Mouse (Mus musculus) heart, postnatal 14 days (tissue): ENCODE measurements at regions not wholly inside any gene's neighbourhood (a gene's known extent, or its start where the extent isn't known, plus 50 kb on each side); places are given as distances from the start of the nearest gene placed in this dataset.

ENCODE experiments used
- DNase-seq, 2 experiments: peaks; one replicate each; pipeline ENCODE4 v3.0.0; 2021 to 2022
- intact Hi-C: fragments of 180-260 bp; cut with DNase I; formaldehyde crosslinking; loops from one replicate; pipeline ENCODE4 v1.15.1; 2025

GRCm38 (mm10) chr10:9202922-9203321 lies 317.1 kb upstream of the Sash1 start:
- no peak for DNase-seq
- intact Hi-C loops, result no loop called here

DNA sequence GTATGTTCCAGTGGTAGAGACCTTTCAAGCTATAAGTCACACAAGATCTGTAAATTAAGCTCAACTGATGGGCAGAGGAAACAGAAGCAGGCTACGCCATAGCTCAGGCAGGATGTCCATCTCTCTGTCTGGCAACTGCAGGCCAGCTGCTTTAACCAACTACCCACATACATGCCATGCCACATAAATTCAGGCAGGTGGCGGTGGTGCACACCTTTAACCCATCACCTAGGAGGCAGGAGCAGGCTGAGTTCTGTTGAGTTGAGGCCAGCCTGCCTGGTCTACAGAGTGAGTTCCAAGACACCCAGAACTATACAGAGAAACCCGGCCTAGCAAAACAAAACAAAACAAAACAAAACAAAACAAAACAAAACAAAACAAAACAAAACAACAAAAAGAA lies 289.1 kb upstream of the Sash1 start:
- DNase-seq, result no peak
- intact Hi-C loops, result loop anchor here (5.0 kb wide), 1 partner anchor 502 kb away; the partner anchor contains the start of gene Samd5

- DNase-seq, result no peak
- intact Hi-C loops, result no loop called here
These were observed 287.6 kb upstream of the Sash1 start for GRCm38 (mm10) chr10:9173509-9173908.

DNA sequence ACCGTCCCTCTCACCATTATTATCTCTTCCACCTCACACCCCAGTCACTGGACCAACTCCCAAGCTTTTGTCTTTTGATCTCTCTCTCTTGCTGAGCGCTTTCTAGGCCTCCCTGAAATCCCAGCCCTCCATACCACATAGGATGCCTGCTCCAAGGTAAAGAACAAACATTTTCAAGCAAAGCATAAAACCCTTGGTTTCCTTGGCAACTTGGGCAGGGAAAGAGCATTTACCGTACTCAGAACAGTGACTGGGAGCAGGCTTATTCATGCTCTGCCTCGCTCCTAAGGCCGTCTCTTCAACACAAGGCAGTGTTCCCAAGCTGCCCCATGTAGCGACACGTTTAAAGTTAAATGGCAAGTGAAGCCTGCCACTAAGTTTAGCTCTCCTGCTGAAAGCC lies 282.9 kb upstream of the Sash1 start:
- intact Hi-C loops, result no loop called here
- no peak for DNase-seq

GRCm38 (mm10) chr10:9166017-9166416 lies 280.1 kb upstream of the Sash1 start:
- intact Hi-C loops, result no loop called here

DNA sequence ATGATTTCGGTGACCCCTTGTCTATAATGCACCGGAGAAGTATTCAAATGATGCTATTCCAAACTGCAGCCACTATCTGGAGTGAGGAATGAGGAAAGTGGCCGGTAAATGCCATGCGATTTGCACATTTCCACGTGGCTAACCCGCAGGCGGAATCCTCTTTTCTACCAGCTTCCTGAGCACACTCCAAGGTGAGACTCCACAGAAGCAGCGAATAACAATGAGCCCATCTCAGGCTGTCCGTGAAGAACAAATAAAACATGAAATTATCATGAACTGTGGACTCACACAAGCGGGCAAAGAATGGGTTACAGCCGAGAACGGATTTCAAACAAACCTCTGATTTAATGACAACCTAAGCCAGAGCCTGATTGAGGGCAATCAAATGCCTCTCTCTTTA lies 279.7 kb upstream of the Sash1 start:
- intact Hi-C loops, result no loop called here
- no peak for DNase-seq

More at GRCm38 (mm10) chr10:9166017-9166416, 280.1 kb upstream of the Sash1 start:
- no peak for DNase-seq

- intact Hi-C loops, result no loop called here
- no peak for DNase-seq
These were observed 278.5 kb upstream of the Sash1 start for GRCm38 (mm10) chr10:9164333-9164732.

DNA sequence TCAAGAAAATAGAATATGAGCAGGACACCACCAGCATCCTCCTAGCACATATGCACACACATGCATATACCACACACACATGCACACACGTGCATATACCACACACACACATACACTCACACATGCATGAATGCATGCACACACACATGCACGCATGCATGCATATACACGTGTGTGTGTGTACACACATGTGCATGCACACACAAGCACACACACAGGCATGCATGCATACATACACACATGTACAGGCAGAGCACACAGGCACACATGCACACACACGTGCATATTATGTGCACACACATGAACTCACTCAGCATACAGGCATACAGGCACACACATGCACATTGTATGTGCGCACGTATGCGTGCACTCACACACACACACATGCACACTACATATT lies 275.7 kb upstream of the Sash1 start:
- intact Hi-C loops, result no loop called here
- DNase-seq, result no peak

- no peak for DNase-seq
- intact Hi-C loops, result no loop called here
These were observed 271.7 kb upstream of the Sash1 start for GRCm38 (mm10) chr10:9157299-9158215.

DNA sequence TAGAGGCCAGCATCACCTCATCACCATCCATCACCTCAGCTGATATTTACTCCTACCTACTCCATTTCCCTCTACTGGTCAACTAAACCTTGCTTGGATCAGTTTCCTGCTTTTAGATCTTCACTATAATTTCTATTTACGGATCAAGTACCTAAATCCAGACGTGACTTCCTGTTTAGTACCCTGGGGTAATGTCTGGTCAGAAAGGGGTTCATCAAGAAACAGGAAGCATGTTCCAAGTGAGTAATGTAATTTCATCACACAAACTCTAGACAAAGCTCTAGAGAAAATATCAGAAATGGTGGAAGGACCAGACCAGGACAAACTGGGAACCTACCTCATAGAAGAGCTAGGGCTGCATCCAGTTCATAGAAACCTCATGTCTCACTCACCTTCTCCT lies 250.2 kb upstream of the Sash1 start:
- intact Hi-C loops, result no loop called here
- DNase-seq, result no peak

GRCm38 (mm10) chr10:9134293-9135021 lies 248.6 kb upstream of the Sash1 start:
- intact Hi-C loops, result no loop called here
- DNase-seq, result no peak

GRCm38 (mm10) chr10:9130061-9130460 lies 244.2 kb upstream of the Sash1 start:
- intact Hi-C loops, result no loop called here
- DNase-seq, result no peak

DNA sequence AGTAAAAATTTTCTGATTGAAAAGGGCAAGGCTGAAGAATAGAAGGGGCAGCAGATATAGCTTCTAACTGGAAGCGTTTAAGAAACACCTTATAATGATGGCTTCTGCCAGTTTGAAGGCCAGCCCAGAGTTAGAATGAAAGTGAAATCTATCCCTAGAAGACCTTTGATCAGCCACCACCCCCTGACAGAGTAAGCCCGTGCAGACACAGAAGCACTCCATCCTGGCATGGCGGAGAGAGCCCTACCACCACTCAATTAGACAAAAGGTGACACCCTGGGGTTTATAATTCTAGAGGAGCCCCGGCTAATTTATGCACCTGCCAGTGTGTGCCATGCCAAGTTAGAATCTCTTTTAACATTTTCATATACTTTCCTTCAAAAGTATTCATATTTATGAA lies 233.4 kb upstream of the Sash1 start:
- no peak for DNase-seq
- intact Hi-C loops, result no loop called here

DNA sequence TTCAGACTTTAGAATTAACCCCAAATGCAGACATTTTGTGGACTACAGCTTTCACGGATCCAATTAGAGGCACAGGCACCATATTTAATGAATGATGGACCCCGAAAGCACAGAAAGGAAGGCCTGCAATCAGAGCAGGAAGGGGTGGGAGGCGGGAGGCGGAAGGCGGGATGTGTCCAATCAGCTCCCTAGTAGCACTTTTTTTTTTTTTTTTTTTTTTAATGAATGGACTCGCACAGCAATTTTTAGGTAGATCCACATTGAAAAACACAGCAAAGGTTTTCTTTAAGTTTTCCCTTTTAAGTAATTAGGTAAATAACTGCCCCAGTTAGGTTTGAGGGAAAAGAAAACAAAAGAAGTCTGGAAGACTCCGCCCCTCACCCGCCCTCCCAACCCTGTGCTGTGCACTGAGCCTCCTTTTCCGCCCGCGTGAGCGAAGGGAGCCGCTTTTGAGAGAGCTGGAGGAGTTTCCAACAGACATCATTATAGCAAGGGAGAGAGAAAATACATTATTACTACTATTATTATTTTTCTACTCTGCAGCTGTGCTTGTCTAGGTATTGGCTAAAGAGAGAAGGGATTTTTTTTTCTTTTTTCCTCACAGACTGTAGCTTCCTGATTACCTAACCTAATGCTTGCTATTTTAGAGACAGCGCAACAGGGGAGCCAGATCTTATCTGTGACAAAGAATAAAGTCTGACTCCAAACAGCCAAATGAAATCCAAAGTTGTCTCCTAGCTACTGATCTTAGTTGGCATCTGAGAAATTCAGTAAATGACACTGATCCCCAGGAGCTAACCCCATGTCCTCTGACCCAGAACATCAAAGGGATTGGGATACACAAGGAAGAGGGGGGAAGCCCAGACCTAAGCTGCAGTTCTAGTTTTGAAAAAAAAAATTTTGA lies 232.0 kb upstream of the Sash1 start:
- intact Hi-C loops, result no loop called here
- peak in 1 of 2 experiments; percentile 10 for DNase-seq

DNA sequence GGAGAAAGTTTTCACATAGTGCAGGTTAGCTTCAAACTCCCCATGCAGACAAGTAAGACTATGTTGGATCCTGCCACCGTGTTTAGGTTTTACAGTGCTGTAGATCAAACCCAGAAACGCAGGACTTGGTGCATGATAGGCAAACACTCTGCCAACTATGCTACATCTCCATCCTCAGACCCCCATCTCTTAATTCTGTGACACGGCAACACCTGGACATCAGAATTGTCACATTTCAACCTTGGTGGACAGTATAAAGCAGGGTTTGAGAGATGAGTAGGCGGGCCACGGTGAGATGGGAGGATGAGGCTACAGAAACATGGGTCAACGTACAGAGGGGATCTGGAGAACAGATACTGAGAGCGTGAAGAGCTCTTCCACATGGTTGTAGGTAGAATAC lies 231.3 kb upstream of the Sash1 start:
- intact Hi-C loops, result no loop called here
- DNase-seq, result no peak

GRCm38 (mm10) chr10:9113706-9114105 lies 227.8 kb upstream of the Sash1 start:
- no peak for DNase-seq
- intact Hi-C loops, result no loop called here

DNA sequence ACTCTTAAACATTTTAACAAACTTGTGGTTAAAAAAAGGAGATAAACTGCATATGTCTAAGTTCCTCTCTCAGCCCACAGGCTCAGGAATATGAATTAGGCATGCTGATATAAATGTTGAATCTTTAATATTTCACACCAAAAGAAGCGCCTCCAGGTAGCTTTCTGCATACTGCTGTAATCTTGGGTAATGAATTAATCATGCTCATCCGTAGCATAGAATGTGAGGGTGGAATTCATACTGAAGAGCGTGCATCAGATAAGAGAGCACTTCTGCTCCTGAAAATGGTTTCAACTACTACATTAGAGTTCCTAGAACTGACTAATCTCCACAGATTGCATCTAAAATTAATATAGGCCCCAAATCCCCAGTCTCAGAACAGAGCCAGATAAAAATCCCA lies 225.2 kb upstream of the Sash1 start:
- no peak for DNase-seq
- intact Hi-C loops, result no loop called here

DNA sequence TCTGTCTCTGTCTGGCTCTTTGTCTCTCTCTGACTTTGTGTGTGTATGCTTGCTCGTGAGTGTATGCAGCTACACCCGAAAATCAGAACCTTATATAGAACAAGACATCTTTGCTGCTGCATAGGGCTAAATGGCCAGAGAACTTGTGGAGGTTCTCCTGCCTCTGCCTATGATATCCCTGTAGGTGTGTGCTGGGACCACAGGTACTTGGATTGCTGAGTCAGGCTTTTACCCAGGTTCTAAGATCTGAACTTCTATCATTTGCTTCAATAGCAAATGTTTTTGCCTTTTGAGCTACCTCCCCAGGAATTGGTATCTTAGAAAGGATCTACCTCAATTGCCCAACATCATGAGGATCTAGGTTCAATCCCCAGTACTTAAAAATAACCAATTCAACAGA lies 210.3 kb upstream of the Sash1 start:
- intact Hi-C loops, result no loop called here

GRCm38 (mm10) chr10:9095163-9095562 lies 209.3 kb upstream of the Sash1 start:
- intact Hi-C loops, result no loop called here
- DNase-seq, result no peak

More for the DNA sequence above, 210.3 kb upstream of the Sash1 start:
- DNase-seq, result no peak

- peak; percentile 77 to 78 for DNase-seq
- intact Hi-C loops, result no loop called here
These were observed 206.5 kb upstream of the Sash1 start for GRCm38 (mm10) chr10:9092237-9092885.
